Mouse (Mus musculus) CD4-positive, CD25-positive, alpha-beta regulatory T cell, adult 4 months (primary cell): ENCODE data around the gene Arhgap8. TPM values are rescaled to one million over a fixed set of nuclear protein-coding genes. Genes with fewer than 3 reads are reported as not detected.
A peak's percentile ranks its signal among the peaks of the same experiment; 100 is the strongest.
"Not testable (repeated sequence)": the region's sequence is repeated elsewhere in the genome, so short reads cannot be mapped to it uniquely, and the experiment has no call there.

Experiments used
- ATAC-seq: one replicate; pipeline ENCODE4 v1.8.0; 2017
- polyA plus RNA-seq, 2 experiments: library from polyadenylated mRNA; unstranded; fragments of 100-300 nt; shearing (Covaris generic); gene quantifications; one replicate each; pipeline ENCODE4 v1.2.1; 2017

The Arhgap8 gene
- polyA plus RNA-seq, 2 experiments from 2014 or later: not detected

GRCm38 (mm10) chr15:84736994-84737346 is 17.1 kb downstream of the Arhgap8 start:
- no peak for ATAC-seq

- ATAC-seq: no peak
Observed at GRCm38 (mm10) chr15:84738246-84738645, 18.4 kb downstream of the Arhgap8 start.

GRCm38 (mm10) chr15:84741573-84741972 is 21.7 kb downstream of the Arhgap8 start:
- ATAC-seq: no peak

GRCm38 (mm10) chr15:84743347-84743746 is 23.5 kb downstream of the Arhgap8 start:
- no peak for ATAC-seq

GRCm38 (mm10) chr15:84744308-84744707 is 24.5 kb downstream of the Arhgap8 start:
- no peak for ATAC-seq

GRCm38 (mm10) chr15:84745831-84746230 is 26.0 kb downstream of the Arhgap8 start:
- ATAC-seq: no peak

- ATAC-seq: no peak
Observed at GRCm38 (mm10) chr15:84754987-84755386, 35.1 kb downstream of the Arhgap8 start.

GRCm38 (mm10) chr15:84756426-84756825 is 36.6 kb downstream of the Arhgap8 start:
- ATAC-seq: no peak

GRCm38 (mm10) chr15:84758493-84758892 is 38.6 kb downstream of the Arhgap8 start:
- no peak for ATAC-seq

GRCm38 (mm10) chr15:84762712-84763422 is 43.0 kb downstream of the Arhgap8 start:
- ATAC-seq: no peak

- ATAC-seq: no peak
Observed at GRCm38 (mm10) chr15:84763423-84763812, 43.6 kb downstream of the Arhgap8 start.

GRCm38 (mm10) chr15:84766621-84767020 is 46.8 kb downstream of the Arhgap8 start:
- ATAC-seq: no peak

GRCm38 (mm10) chr15:84768531-84768930 is 48.7 kb downstream of the Arhgap8 start:
- not testable (repeated sequence) for ATAC-seq

GRCm38 (mm10) chr15:84769641-84770341 is 49.9 kb downstream of the Arhgap8 start:
- no peak for ATAC-seq

- no peak for ATAC-seq
Observed at GRCm38 (mm10) chr15:84772191-84773111, 52.6 kb downstream of the Arhgap8 start.

- ATAC-seq: no peak
Observed at GRCm38 (mm10) chr15:84775421-84776174, 55.7 kb downstream of the Arhgap8 start.

- no peak for ATAC-seq
Observed at GRCm38 (mm10) chr15:84778587-84778986, 58.7 kb downstream of the Arhgap8 start.

- no peak for ATAC-seq
Observed at GRCm38 (mm10) chr15:84784812-84785211, 65.0 kb downstream of the Arhgap8 start.

- ATAC-seq: no peak
Observed at GRCm38 (mm10) chr15:84787161-84787560, 67.3 kb downstream of the Arhgap8 start.

- ATAC-seq: no peak
Observed at GRCm38 (mm10) chr15:84793649-84794048, 73.8 kb downstream of the Arhgap8 start.

- no peak for ATAC-seq
Observed at GRCm38 (mm10) chr15:84800132-84800531, 80.3 kb downstream of the Arhgap8 start.

GRCm38 (mm10) chr15:84803685-84804084 is 83.8 kb downstream of the Arhgap8 start:
- peak; percentile 43 for ATAC-seq
